Mouse (Mus musculus) kidney, embryonic 16.5 days (tissue): ENCODE data around the gene Loxl3. TPM values are rescaled to one million over a fixed set of nuclear protein-coding genes. Genes with fewer than 3 reads are reported as not detected.
A peak's percentile ranks its signal among the peaks of the same experiment; 100 is the strongest.

ENCODE experiments used
- ATAC-seq: fragments of 200-750 bp; cut with Nextera tagmentation; 2 replicates; pipeline ENCODE4 v1.8.0; 2017; ENCODE audit warnings: moderate TSS enrichment; ENCODE audit not compliant: low FRiP score, low TSS enrichment
- H3K27ac ChIP-seq: fragments of 300-500 bp; sonication (generic); 2 replicates; pipeline ENCODE4 v1.5.1; 2014; ENCODE audit warnings: low read length
- H3K27me3 ChIP-seq: fragments of 300-500 bp; sonication (generic); 2 replicates; pipeline ENCODE4 v1.6.1; 2014; ENCODE audit warnings: low read length, control low read depth, mixed read lengths; ENCODE audit not compliant: insufficient read depth
- H3K36me3 ChIP-seq: fragments of 300-500 bp; sonication (generic); 2 replicates; pipeline ENCODE4 v1.6.1; 2014; ENCODE audit warnings: low read length, control low read depth, mixed read lengths; ENCODE audit not compliant: insufficient read depth
- H3K4me1 ChIP-seq: fragments of 300-500 bp; sonication (generic); 2 replicates; pipeline ENCODE4 v1.6.1; 2014; ENCODE audit warnings: low read length, control low read depth, mixed read lengths; ENCODE audit not compliant: insufficient read depth
- H3K4me2 ChIP-seq: fragments of 300-500 bp; sonication (generic); replicated peaks from 2 replicates; pipeline ENCODE4 v1.6.1; 2014; ENCODE audit warnings: low read depth, low read length
- H3K4me3 ChIP-seq: fragments of 300-500 bp; sonication (generic); 2 replicates; pipeline ENCODE4 v1.5.1; 2014; ENCODE audit warnings: mild to moderate bottlenecking, low read length
- H3K9ac ChIP-seq: fragments of 300-500 bp; sonication (generic); replicated peaks from 2 replicates; pipeline ENCODE4 v1.6.1; 2014; ENCODE audit warnings: low read length
- H3K9me3 ChIP-seq: fragments of 300-500 bp; sonication (generic); 2 replicates; pipeline ENCODE4 v1.6.1; 2016; ENCODE audit warnings: low read length, control low read depth
- WGBS: fragments of 180-500 bp; shearing (Covaris S2); extraction: QIAGEN DNeasy Blood & Tissue Kit; methylation state at CpG from one replicate; pipeline ENCODE4 v1.1.7; 2014; 5-methylcytosine and 5-hydroxymethylcytosine counted together
- polyA plus RNA-seq: library from polyadenylated mRNA; unstranded; fragments of >200 nt; fragmentation: Nextera tagmentation; extraction: Ambion mirVana; gene quantifications from 2 replicates; pipeline ENCODE4 v1.2.1, GENCODE M21; 2015

Gene Loxl3
- polyA plus RNA-seq, 1 experiment from 2014 or later, result 26.1 TPM

GRCm38 (mm10) chr6:83040601-83041000 lies 6.6 kb downstream of the Loxl3 start:
- 85% methylated on average over 5 of the region's 5 CpGs for WGBS
- H3K36me3 ChIP-seq, result no peaks in the 10 kb centered on the region
- no peak overlapping the region for H3K9ac ChIP-seq
- H3K4me1 ChIP-seq, result peaks cover 9% of the 10 kb centered on the region
- H3K27ac ChIP-seq, result no peak overlapping the region
- ATAC-seq, result no peak
- no peaks in the 10 kb centered on the region for H3K27me3 ChIP-seq
- H3K9me3 ChIP-seq, result no peaks in the 10 kb centered on the region
- no peak overlapping the region for H3K4me2 ChIP-seq
- H3K4me3 ChIP-seq, result no peak overlapping the region

- Histone ChIP-seq H3K9ac (no peak overlapping the region), H3K4me1 (peaks cover 4% of the 10 kb centered on the region), H3K36me3 (no peaks in the 10 kb centered on the region), H3K4me2 (no peak overlapping the region), H3K9me3 (no peaks in the 10 kb centered on the region), H3K27me3 (no peaks in the 10 kb centered on the region), H3K4me3 (no peak overlapping the region), H3K27ac (no peak overlapping the region)
- WGBS, result 75% methylated on average over 6 of the region's 6 CpGs
- ATAC-seq, result no peak
Observed at GRCm38 (mm10) chr6:83043561-83043960, 9.6 kb downstream of the Loxl3 start.

- H3K4me1 ChIP-seq, result no peaks in the 10 kb centered on the region
- H3K9me3 ChIP-seq, result no peaks in the 10 kb centered on the region
- ATAC-seq, result no peak
- no peak overlapping the region for H3K9ac ChIP-seq
- no peak overlapping the region for H3K27ac ChIP-seq
- no peaks in the 10 kb centered on the region for H3K36me3 ChIP-seq
- H3K4me2 ChIP-seq, result no peak overlapping the region
- WGBS, result 91% methylated on average over 5 of the region's 5 CpGs
- H3K27me3 ChIP-seq, result no peaks in the 10 kb centered on the region
- H3K4me3 ChIP-seq, result no peak overlapping the region
Observed at GRCm38 (mm10) chr6:83043993-83044392, 10.0 kb downstream of the Loxl3 start.

- no peak overlapping the region for H3K4me2 ChIP-seq
- H3K27ac ChIP-seq, result no peak overlapping the region
- no peaks in the 10 kb centered on the region for H3K36me3 ChIP-seq
- no peaks in the 10 kb centered on the region for H3K27me3 ChIP-seq
- no peak overlapping the region for H3K9ac ChIP-seq
- WGBS, result 76% methylated on average over 9 of the region's 9 CpGs
- H3K4me3 ChIP-seq, result no peak overlapping the region
- H3K4me1 ChIP-seq, result no peaks in the 10 kb centered on the region
- no peaks in the 10 kb centered on the region for H3K9me3 ChIP-seq
- ATAC-seq, result no peak
Observed at GRCm38 (mm10) chr6:83044742-83045141, 10.8 kb downstream of the Loxl3 start.

GRCm38 (mm10) chr6:83049367-83049766 lies 15.4 kb downstream of the Loxl3 start:
- Histone ChIP-seq H3K9me3 (no peaks in the 10 kb centered on the region), H3K4me2 (no peak overlapping the region), H3K4me3 (no peak overlapping the region), H3K4me1 (peaks cover 10% of the 10 kb centered on the region), H3K27me3 (no peaks in the 10 kb centered on the region), H3K36me3 (peaks cover 15% of the 10 kb centered on the region), H3K27ac (no peak overlapping the region), H3K9ac (no peak overlapping the region)
- 73% methylated on average over 10 of the region's 10 CpGs for WGBS
- no peak for ATAC-seq

GRCm38 (mm10) chr6:83053136-83053960 lies 19.4 kb downstream of the Loxl3 start:
- 1% methylated on average over 26 of the region's 26 CpGs for WGBS
- no peak; the same call in 1 of the 2 replicates for ATAC-seq
- peaks cover 33% of the 10 kb centered on the region for H3K36me3 ChIP-seq

GRCm38 (mm10) chr6:83054074-83054851 lies 20.3 kb downstream of the Loxl3 start, which contains the start of gene Aup1:
Gene Aup1, plus strand, starts transcription at chr6:83054521.
- no peaks in the 10 kb centered on the region for H3K27me3 ChIP-seq
- peak within 1 kb of the TSS; percentile 90 for H3K4me2 ChIP-seq
- H3K4me3 ChIP-seq, result peak within 1 kb of the TSS; percentile 97
- H3K9ac ChIP-seq, result peak within 1 kb of the TSS; percentile 94
- H3K9me3 ChIP-seq, result no peaks in the 10 kb centered on the region
- peak within 1 kb of the TSS; percentile 87 for H3K27ac ChIP-seq
- H3K36me3 ChIP-seq, result peaks cover 33% of the 10 kb centered on the region
- peak; percentile 97 for ATAC-seq
- under 1% methylated on average over 58 of the region's 64 CpGs for WGBS
- peaks cover 20% of the 10 kb centered on the region for H3K4me1 ChIP-seq

More at GRCm38 (mm10) chr6:83053136-83053960, 19.4 kb downstream of the Loxl3 start:
- Histone ChIP-seq H3K27ac (peak overlapping the region; percentile 87), H3K4me2 (peak overlapping the region; percentile 90), H3K4me1 (peaks cover 20% of the 10 kb centered on the region), H3K9me3 (no peaks in the 10 kb centered on the region), H3K27me3 (no peaks in the 10 kb centered on the region), H3K9ac (peak overlapping the region; percentile 94), H3K4me3 (peak overlapping the region; percentile 97)

GRCm38 (mm10) chr6:83054871-83055431 lies 21.0 kb downstream of the Loxl3 start, which contains the start of gene Htra2:
Gene Htra2, minus strand, starts transcription at chr6:83055273.
- Histone ChIP-seq H3K27me3 (no peaks in the 10 kb centered on the region), H3K4me1 (peaks cover 20% of the 10 kb centered on the region), H3K4me2 (peak within 1 kb of the TSS; percentile 90), H3K36me3 (peaks cover 33% of the 10 kb centered on the region), H3K27ac (peak within 1 kb of the TSS; percentile 87), H3K4me3 (peak within 1 kb of the TSS; percentile 97), H3K9me3 (no peaks in the 10 kb centered on the region), H3K9ac (peak within 1 kb of the TSS; percentile 94)
- under 1% methylated on average over 50 of the region's 50 CpGs for WGBS
- ATAC-seq, result peak; percentile 36

GRCm38 (mm10) chr6:83057790-83058189 lies 23.8 kb downstream of the Loxl3 start, which contains the start of gene Dqx1:
Gene Dqx1, plus strand, starts transcription at chr6:83057844.
- ATAC-seq, result peak; percentile 8; the same call in 1 of the 2 replicates
- peak within 1 kb of the TSS; percentile 25 for H3K4me3 ChIP-seq
- H3K4me1 ChIP-seq, result peaks cover 18% of the 10 kb centered on the region
- peak within 1 kb of the TSS; percentile 51; the same call in 1 of the 2 replicates for H3K27ac ChIP-seq
- peaks cover 13% of the 10 kb centered on the region for H3K27me3 ChIP-seq
- peak within 1 kb of the TSS; percentile 33 for H3K9ac ChIP-seq
- H3K36me3 ChIP-seq, result peaks cover 18% of the 10 kb centered on the region; the same call in 1 of the 2 replicates
- 60% methylated on average over 3 of the region's 3 CpGs for WGBS
- H3K9me3 ChIP-seq, result no peaks in the 10 kb centered on the region
- peak within 1 kb of the TSS; percentile 24 for H3K4me2 ChIP-seq
